Mouse (Mus musculus) myocyte (in vitro differentiated cells): ENCODE measurements around the gene Olfr960. TPM values are rescaled to one million over a fixed set of nuclear protein-coding genes. Genes with fewer than 3 reads are reported as not detected.

Experiments
- H3K27me3 ChIP-seq: one replicate; pipeline ENCODE4 v1.6.1; 2011; ENCODE audit not compliant: control insufficient read depth, insufficient read depth, insufficient read length
- H3K36me3 ChIP-seq: one replicate; pipeline ENCODE4 v1.6.1; 2011; ENCODE audit not compliant: control insufficient read depth, insufficient read depth
- H3K4me2 ChIP-seq: one replicate; pipeline ENCODE4 v1.6.1; 2011; ENCODE audit warnings: low read depth, control low read depth
- H3K4me3 ChIP-seq: one replicate; pipeline ENCODE4 v1.5.1; 2011; ENCODE audit warnings: mild to moderate bottlenecking, control low read depth, moderate library complexity
- H3K79me2 ChIP-seq: one replicate; pipeline ENCODE4 v1.6.1; 2011; ENCODE audit not compliant: control insufficient read depth, insufficient read depth
- H3ac ChIP-seq: one replicate; pipeline ENCODE4 v1.6.1; 2011; ENCODE audit not compliant: control insufficient read depth, insufficient read length
- CEBPB ChIP-seq: IDR thresholded peaks from 2 replicates; pipeline ENCODE4 v1.6.1; 2011; ENCODE audit warnings: mild to moderate bottlenecking, moderate library complexity; ENCODE audit not compliant: poor library complexity, insufficient read depth, severe bottlenecking
- E2F4 ChIP-seq: IDR thresholded peaks from one replicate; pipeline ENCODE4 v1.6.1; 2011; ENCODE audit warnings: mild to moderate bottlenecking, control low read depth, moderate library complexity; ENCODE audit not compliant: insufficient read depth
- MAX ChIP-seq: IDR thresholded peaks from one replicate; pipeline ENCODE4 v1.6.1; 2011; ENCODE audit warnings: low read depth, mild to moderate bottlenecking, control low read depth
- MYOD1 ChIP-seq, 3 experiments: IDR thresholded peaks; one replicate each; pipeline ENCODE4 v1.6.1; 2011; ENCODE audit warnings: control low read depth in 2 of 3, low read depth in 2 of 3, mild to moderate bottlenecking in 2 of 3, moderate library complexity in 1 of 3; ENCODE audit not compliant: insufficient read length in 2 of 3, control insufficient read depth in 1 of 3
- MYOG ChIP-seq, 3 experiments: IDR thresholded peaks; one replicate each; pipeline ENCODE4 v1.6.1; 2011; ENCODE audit warnings: control low read depth in 2 of 3, low read depth in 2 of 3, mild to moderate bottlenecking in 2 of 3; ENCODE audit not compliant: insufficient read length in 2 of 3, control insufficient read depth in 1 of 3, insufficient read depth in 1 of 3
- POLR2A ChIP-seq: IDR thresholded peaks from one replicate; pipeline ENCODE4 v1.6.1; 2011; ENCODE audit warnings: low read depth, mild to moderate bottlenecking, control low read depth, moderate library complexity; ENCODE audit not compliant: insufficient read length
- POLR2AphosphoS2 ChIP-seq: IDR thresholded peaks from one replicate; pipeline ENCODE4 v1.6.1; 2011; ENCODE audit warnings: low read depth, control low read depth; ENCODE audit not compliant: insufficient read length
- REST ChIP-seq: IDR thresholded peaks from one replicate; pipeline ENCODE4 v1.6.1; 2011; ENCODE audit warnings: mild to moderate bottlenecking, control low read depth, moderate library complexity; ENCODE audit not compliant: insufficient read depth, insufficient read length
- SRF ChIP-seq: IDR thresholded peaks from one replicate; pipeline ENCODE4 v1.6.1; 2011; ENCODE audit warnings: low read depth; ENCODE audit not compliant: control insufficient read depth, insufficient read length
- TCF12 ChIP-seq: IDR thresholded peaks from one replicate; pipeline ENCODE4 v1.6.1; 2011; ENCODE audit warnings: mild to moderate bottlenecking, control low read depth; ENCODE audit not compliant: poor library complexity, insufficient read depth, severe bottlenecking
- TCF3 ChIP-seq: IDR thresholded peaks from one replicate; pipeline ENCODE4 v1.6.1; 2011; ENCODE audit warnings: low read depth, control low read depth; ENCODE audit not compliant: insufficient read length
- USF1 ChIP-seq: IDR thresholded peaks from one replicate; pipeline ENCODE4 v1.6.1; 2011; ENCODE audit warnings: low read depth, mild to moderate bottlenecking, control low read depth, moderate library complexity
- polyA plus RNA-seq: library from polyadenylated mRNA; unstranded; fragments of >200 nt; fragmentation: generic; extraction: Trizol; gene quantifications from one replicate; pipeline ENCODE4 v1.2.1, GENCODE M21; 2012; ENCODE audit warnings: missing spikeins

Olfr960 gene
- polyA plus RNA-seq, 1 experiment: not detected

DNA sequence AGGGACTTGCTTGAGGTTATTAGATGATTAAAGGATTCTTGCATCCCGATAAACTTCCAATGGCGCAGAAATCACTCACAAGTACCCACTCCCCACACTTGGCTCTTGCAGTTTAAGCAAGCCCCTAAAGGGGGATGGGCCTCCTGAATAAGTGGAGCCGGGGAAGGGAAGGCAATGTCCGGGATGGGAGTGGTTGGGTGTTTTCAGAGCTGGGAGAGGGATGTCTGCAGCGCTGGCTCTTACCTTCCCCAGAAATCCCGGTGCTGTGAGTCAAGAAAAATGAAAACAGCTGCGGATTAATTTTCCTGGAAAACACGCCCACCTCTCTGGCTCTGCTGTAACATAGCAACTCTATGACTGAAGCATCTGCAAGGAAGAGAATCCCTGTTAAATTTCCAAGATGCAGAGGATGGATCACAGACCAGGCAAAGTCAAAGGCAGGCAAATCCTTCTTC lies 17.1 kb upstream of the Olfr960 start, which contains the start of gene AW551984:
Gene AW551984, minus strand, starts transcription at position 405 of the 455 bp plus-strand sequence.
- no peaks in the 10 kb centered on the region for H3K36me3 ChIP-seq
- no peak within 1 kb of the TSS for H3ac ChIP-seq
- no peak within 1 kb of the TSS for H3K4me3 ChIP-seq
- H3K27me3 ChIP-seq: no peaks in the 10 kb centered on the region
- no peaks in the 10 kb centered on the region for H3K79me2 ChIP-seq
- no peak for TF ChIP-seq MYOG (IDR thresholded peaks at IDR 0.05; ENCODE audit: control insufficient read depth in 1 of 3, insufficient read depth in 1 of 3, insufficient read length in 2 of 3, low read depth in 2 of 3)
- no peak for TF ChIP-seq SRF
- no peak for TF ChIP-seq POLR2A
- no peak for TF ChIP-seq USF1
- TF ChIP-seq E2F4: no peak
- TF ChIP-seq REST: no peak
- TF ChIP-seq TCF3: no peak
- TF ChIP-seq CEBPB: no peak
- TF ChIP-seq POLR2AphosphoS2: no peak
- TF ChIP-seq MYOD1 (IDR thresholded peaks at IDR 0.05; ENCODE audit: control insufficient read depth in 1 of 3, insufficient read length in 2 of 3, low read depth in 2 of 3): no peak
- no peak for TF ChIP-seq MAX
- no peak for TF ChIP-seq TCF12
- H3K4me2 ChIP-seq: no peak within 1 kb of the TSS

DNA sequence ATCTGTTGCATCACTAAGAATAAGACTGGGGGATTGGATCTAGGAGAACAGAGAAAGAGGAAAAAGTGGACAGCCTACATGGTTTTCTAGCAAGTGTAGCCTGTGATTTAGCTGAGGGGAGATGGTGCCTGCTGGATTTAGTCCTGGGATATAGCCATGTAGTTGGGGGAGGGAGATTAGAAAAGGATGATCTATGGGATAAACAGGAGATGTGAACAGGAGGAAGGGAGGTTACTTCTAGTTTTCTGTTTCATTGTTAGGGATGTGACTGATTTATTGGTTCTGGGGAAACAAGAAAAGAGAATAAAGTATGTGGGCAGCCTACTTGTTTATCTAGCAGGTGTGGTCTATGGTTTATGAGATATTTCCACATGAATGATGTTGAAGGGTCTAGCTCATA lies 12.7 kb upstream of the Olfr960 start:
- TF ChIP-seq MYOD1 (IDR thresholded peaks at IDR 0.05; ENCODE audit: control insufficient read depth in 1 of 3, insufficient read length in 2 of 3, low read depth in 2 of 3): no peak
- no peak for TF ChIP-seq USF1
- no peak for TF ChIP-seq MYOG (IDR thresholded peaks at IDR 0.05; ENCODE audit: control insufficient read depth in 1 of 3, insufficient read depth in 1 of 3, insufficient read length in 2 of 3, low read depth in 2 of 3)
- no peak for TF ChIP-seq CEBPB
- no peak for TF ChIP-seq REST
- no peak for TF ChIP-seq E2F4
- no peak for TF ChIP-seq MAX
- TF ChIP-seq POLR2AphosphoS2: no peak
- no peak for TF ChIP-seq SRF
- no peak for TF ChIP-seq TCF12
- TF ChIP-seq POLR2A: no peak
- no peak for TF ChIP-seq TCF3

DNA sequence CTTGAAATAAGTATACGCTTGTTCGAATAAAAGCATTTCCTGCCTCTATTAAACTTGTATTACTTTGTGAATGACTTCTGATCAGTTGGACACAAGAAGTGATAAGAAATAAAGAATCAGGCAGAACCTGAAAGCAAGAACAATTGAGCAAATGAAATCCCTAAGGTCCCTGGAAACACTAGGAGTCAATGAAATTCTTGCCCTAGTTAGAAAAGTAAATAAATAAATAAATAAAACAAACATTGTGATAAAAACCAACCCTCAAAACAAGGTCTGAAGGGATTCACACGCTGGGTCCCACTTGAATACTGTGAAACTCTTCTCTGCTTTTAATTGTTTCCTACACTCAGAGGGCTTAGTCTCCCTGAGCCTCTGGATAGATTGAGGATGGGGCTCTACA lies 10.8 kb upstream of the Olfr960 start, which contains the start of gene Olfr148:
Gene Olfr148, plus strand, starts transcription at position 301 of the 400 bp plus-strand sequence.
- no peak for TF ChIP-seq TCF3
- H3K27me3 ChIP-seq: no peaks in the 10 kb centered on the region
- H3ac ChIP-seq: no peak within 1 kb of the TSS
- no peaks in the 10 kb centered on the region for H3K36me3 ChIP-seq
- H3K4me2 ChIP-seq: no peak within 1 kb of the TSS
- H3K79me2 ChIP-seq: no peaks in the 10 kb centered on the region
- no peak within 1 kb of the TSS for H3K4me3 ChIP-seq

More for the DNA sequence above, 12.7 kb upstream of the Olfr960 start:
- H3K4me2 ChIP-seq: no peak overlapping the region
- no peak overlapping the region for H3K4me3 ChIP-seq
- H3ac ChIP-seq: no peak overlapping the region
- H3K27me3 ChIP-seq: no peaks in the 10 kb centered on the region
- no peaks in the 10 kb centered on the region for H3K79me2 ChIP-seq
- no peaks in the 10 kb centered on the region for H3K36me3 ChIP-seq

DNA sequence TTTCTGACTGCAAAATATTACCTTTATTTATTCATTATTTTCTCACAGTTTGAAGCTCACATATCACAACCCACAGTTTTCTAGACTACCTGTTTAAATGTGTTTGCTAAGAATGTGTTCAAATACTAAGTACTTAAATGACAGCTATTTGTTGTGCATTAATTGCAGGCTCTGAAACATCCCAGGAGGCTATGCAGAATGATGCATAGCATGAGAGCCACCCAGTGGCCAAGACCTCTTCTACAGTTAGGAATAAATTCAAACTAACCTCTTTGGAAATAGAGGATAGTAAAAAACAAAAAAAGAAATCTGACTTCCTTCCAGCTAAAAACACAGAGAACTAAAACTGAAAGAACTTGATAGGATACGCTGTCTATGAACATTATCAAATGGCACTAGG lies 9.2 kb upstream of the Olfr960 start:
- Histone ChIP-seq H3K79me2 (no peaks in the 10 kb centered on the region), H3K36me3 (no peaks in the 10 kb centered on the region), H3K4me2 (no peak overlapping the region), H3K4me3 (no peak overlapping the region), H3K27me3 (no peaks in the 10 kb centered on the region), H3ac (no peak overlapping the region)
- TF ChIP-seq TCF3 (no peak), USF1 (no peak), SRF (no peak), MAX (no peak), POLR2A (no peak), MYOG (IDR thresholded peaks at IDR 0.05; ENCODE audit: control insufficient read depth in 1 of 3, insufficient read depth in 1 of 3, insufficient read length in 2 of 3, low read depth in 2 of 3) (no peak), E2F4 (no peak), REST (no peak), POLR2AphosphoS2 (no peak), MYOD1 (IDR thresholded peaks at IDR 0.05; ENCODE audit: control insufficient read depth in 1 of 3, insufficient read length in 2 of 3, low read depth in 2 of 3) (no peak), TCF12 (no peak), CEBPB (no peak)

DNA sequence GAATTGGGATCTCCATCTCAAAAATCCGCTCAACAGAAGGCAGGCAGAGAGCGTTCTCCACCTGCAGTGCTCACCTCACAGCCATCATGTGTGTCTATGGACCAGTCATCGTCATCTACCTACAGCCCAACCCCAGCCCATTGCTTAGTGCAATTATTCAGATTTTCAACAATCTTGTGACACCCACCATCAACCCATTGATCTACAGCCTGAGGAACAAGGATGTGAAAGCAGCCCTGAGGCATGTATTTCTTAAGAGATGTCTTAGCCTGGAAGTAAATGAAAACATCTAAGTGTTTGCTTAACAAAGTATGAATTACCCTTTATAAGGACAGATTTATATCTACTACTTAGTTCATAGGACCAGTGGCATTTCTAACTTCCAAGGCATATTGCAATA lies 2.6 kb downstream of the Olfr960 start:
- Histone ChIP-seq H3K4me3 (no peak overlapping the region), H3K4me2 (no peak overlapping the region), H3ac (no peak overlapping the region), H3K36me3 (no peaks in the 10 kb centered on the region), H3K79me2 (no peaks in the 10 kb centered on the region), H3K27me3 (no peaks in the 10 kb centered on the region)
- no peak for TF ChIP-seq POLR2A
